Mouse (Mus musculus) bone marrow, adult 2 months (tissue): ENCODE results near the gene Zdhhc7.

ENCODE experiments used
- CTCF ChIP-seq: fragments of 200-500 bp; IDR thresholded peaks from 2 replicates; pipeline ENCODE4 v1.5.1; 2011; ENCODE audit warnings: low read length, control low read depth; ENCODE audit not compliant: control insufficient read depth, insufficient read depth
- POLR2A ChIP-seq: fragments of 200-500 bp; IDR thresholded peaks from 2 replicates; pipeline ENCODE4 v1.6.1; 2011; ENCODE audit warnings: low read depth, mild to moderate bottlenecking, control low read depth, low read length, borderline replicate concordance; ENCODE audit not compliant: control insufficient read depth

DNA sequence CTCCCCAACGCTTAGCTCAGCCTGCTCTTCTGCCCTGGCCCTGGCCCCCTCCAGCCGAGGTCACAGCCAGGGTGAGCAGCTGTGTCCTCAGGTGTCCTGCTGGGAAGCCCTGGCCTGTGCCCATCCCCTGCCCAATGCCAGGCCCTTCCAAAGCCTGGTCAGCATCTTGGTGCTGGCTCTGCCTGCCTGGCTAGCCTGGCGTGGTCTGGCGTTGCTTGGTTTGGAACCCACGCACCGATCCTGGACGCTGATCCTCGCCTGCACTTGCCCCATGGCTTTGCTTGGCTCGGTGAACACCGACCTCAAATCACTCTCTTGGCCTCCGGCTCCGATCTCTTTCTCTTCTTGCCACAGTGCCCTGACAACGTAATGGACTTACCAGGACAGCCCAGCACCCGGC, 38.5 kb downstream of the Zdhhc7 start:
- no peak for TF ChIP-seq POLR2A
- TF ChIP-seq CTCF, result no peak
